Mouse (Mus musculus): Measurements from ENCODE around the gene Tlr9. TPM values are rescaled to one million over a fixed set of nuclear protein-coding genes. Genes with fewer than 3 reads are reported as not detected.

Gene Tlr9
- polyA plus RNA-seq, 1 experiment from 2014 or later = 0.03 TPM

DNA sequence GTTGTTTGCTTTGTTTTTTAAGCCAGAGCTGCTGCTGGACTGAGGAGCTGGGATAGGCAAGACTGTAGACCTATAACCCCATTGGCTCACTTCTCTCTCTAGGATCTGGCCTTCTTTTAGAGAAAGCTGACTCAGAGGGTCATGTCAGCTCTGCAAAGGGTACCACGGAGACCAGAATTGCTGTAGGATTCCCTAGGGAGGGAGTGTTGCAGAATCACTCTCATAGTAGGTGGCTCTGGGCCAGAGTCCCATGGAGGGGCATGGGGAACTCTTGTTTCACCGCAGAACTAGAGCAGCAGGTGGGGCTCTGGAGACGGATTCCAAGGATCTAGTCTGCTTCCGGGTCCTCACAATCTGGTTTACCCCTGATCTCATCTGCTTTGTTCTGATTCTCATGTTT, 51.4 kb downstream of the Tlr9 start:
- no peak for TF ChIP-seq CTCF (IDR thresholded peaks at IDR 0.05)
- ATAC-seq = no peak
- POLR2A ChIA-PET = no interaction called here

DNA sequence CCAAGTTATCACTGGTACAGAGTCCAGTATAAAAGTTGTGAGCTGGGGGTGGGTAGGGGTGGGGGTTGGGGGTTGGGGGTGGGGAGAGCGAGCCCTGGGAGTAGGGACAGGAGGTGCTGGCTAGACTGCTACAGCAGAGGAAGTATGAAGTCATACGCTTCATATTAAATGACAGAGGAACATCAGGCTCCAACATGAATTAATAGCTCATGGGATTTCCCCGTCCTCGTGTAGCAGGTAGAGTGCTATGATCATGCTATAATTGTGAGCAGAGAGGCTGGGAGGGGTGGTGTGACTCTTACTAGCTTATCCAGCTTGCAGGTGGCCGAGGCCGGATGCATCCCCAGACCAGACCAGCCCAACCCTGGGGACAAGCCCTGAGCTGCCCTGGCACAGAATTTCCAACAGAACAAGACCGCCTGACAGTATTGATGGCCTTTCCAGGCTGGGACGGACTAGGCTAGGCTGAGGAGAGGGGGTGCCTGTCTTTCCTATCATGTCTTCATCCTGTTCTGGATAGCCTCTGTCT, 52.3 kb downstream of the Tlr9 start:
- CTCF ChIA-PET = interaction anchor here (1.1 to 2.9 kb wide), 5 partner anchors 16 to 161 kb away, joined by 3 to 7 read pairs (median 4); no protein-coding TSS in a partner anchor
- DNase-seq (ENCODE audit: low read depth, low spot score) (no peak), ATAC-seq (no peak)
- TF ChIP-seq CTCF (IDR thresholded peaks at IDR 0.05) = no peak
- no peaks in the 10 kb centered on the region for H3K27me3 ChIP-seq
- POLR2A ChIA-PET = interaction anchor here (0.6 to 1.4 kb wide), 3 partner anchors 37 to 130 kb away, joined by 3 to 4 read pairs (median 3); no protein-coding TSS in a partner anchor
- in situ Hi-C loops (cut with MboI; ENCODE audit: low pct_unique_long_range_greater_than_20kb) = loop anchor here (5.0 kb wide), 1 partner anchor 57 kb away; no protein-coding TSS in a partner anchor

More for the DNA sequence above, 51.4 kb downstream of the Tlr9 start:
- DNase-seq (ENCODE audit: low read depth, low spot score) = no peak
- in situ Hi-C loops (cut with MboI; ENCODE audit: low pct_unique_long_range_greater_than_20kb) = loop anchor here (5.0 kb wide), 1 partner anchor 56 kb away; no protein-coding TSS in a partner anchor
- H3K27me3 ChIP-seq = no peaks in the 10 kb centered on the region
- CTCF ChIA-PET = interaction anchor here (1.0 to 1.6 kb wide), 3 partner anchors 43 to 62 kb away, joined by 3 to 4 read pairs (median 3); no protein-coding TSS in a partner anchor

DNA sequence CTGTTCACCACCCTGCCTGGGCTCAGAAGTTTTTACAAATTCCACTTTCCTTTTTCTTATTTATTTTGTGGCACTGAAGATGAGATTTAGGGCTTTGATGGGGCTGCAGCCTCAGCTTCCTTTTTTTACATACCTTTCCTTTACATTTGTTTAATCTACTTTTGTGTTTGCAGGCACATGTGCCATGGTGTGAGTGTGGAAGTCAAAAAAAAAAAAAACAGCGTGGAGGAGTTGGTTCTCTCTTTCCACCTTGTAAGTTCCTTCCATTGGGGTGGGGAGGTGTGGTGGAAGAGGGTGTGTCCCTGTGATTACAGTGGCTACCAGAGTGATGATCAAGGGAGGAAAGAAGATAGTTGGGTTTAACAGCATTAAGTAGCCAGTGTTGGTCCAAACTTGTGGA, 53.4 kb downstream of the Tlr9 start:
- TF ChIP-seq CTCF (IDR thresholded peaks at IDR 0.05) = no peak
- ChIA-PET CTCF (interaction anchor here (1.0 to 2.9 kb wide), 6 partner anchors 13 to 162 kb away, joined by 3 to 7 read pairs (median 4); no protein-coding TSS in a partner anchor), POLR2A (interaction anchor here (0.6 to 1.4 kb wide), 4 partner anchors 24 to 85 kb away, joined by 3 to 4 read pairs (median 4); no protein-coding TSS in a partner anchor)
- ATAC-seq (no peak), DNase-seq (ENCODE audit: low read depth, low spot score) (no peak)
- in situ Hi-C loops (cut with MboI; ENCODE audit: low pct_unique_long_range_greater_than_20kb) = no loop called here
- no peaks in the 10 kb centered on the region for H3K27me3 ChIP-seq

Other genes starting within 250 kb of the Tlr9 start
- 0.21 TPM for gene Col6a4, start 125.8 kb upstream of the Tlr9 start, polyA plus RNA-seq (2021)
- 1.2 TPM for gene Glyctk, start 64.5 kb upstream of the Tlr9 start, polyA plus RNA-seq (2021)
- gene Wdr82, start 51.7 kb upstream of the Tlr9 start, polyA plus RNA-seq (2021) = 82.0 TPM
- 62.8 TPM for gene Ppm1m, start 22.9 kb upstream of the Tlr9 start, polyA plus RNA-seq (2021)
- gene Twf2, start 19.5 kb upstream of the Tlr9 start, polyA plus RNA-seq (2021) = 30.7 TPM
- gene Alas1, start 26.1 kb downstream of the Tlr9 start, polyA plus RNA-seq (2021) = 91.4 TPM
- 9.9 TPM for gene Poc1a, start 58.5 kb downstream of the Tlr9 start, polyA plus RNA-seq (2021)
- gene Dusp7, start 146.0 kb downstream of the Tlr9 start, polyA plus RNA-seq (2021) = 13.6 TPM
- 189 TPM for gene Rpl29, start 206.9 kb downstream of the Tlr9 start, polyA plus RNA-seq (2021)
- 10.8 TPM for gene Acy1, start 215.7 kb downstream of the Tlr9 start, polyA plus RNA-seq (2021)
- 31.2 TPM for gene Abhd14b, start 224.9 kb downstream of the Tlr9 start, polyA plus RNA-seq (2021)
- 25.2 TPM for gene Abhd14a, start 225.1 kb downstream of the Tlr9 start, polyA plus RNA-seq (2021)
- gene Pcbp4, start 230.7 kb downstream of the Tlr9 start, polyA plus RNA-seq (2021) = 83.4 TPM
- 0.05 TPM for gene Gpr62, start 243.3 kb downstream of the Tlr9 start, polyA plus RNA-seq (2021)